Mouse (Mus musculus): ENCODE results near the gene Syp. TPM values are rescaled to one million over a fixed set of nuclear protein-coding genes. Genes with fewer than 3 reads are reported as not detected.

The Syp gene
- polyA plus RNA-seq, 1 experiment from 2014 or later, result 1.5 TPM

- no peak overlapping the region for H3K27ac ChIP-seq (ENCODE audit: low read depth, low read length)
- H3K9me3 ChIP-seq (ENCODE audit: control insufficient read depth, low read length), result no peaks in the 10 kb centered on the region
- no peak for ATAC-seq (ENCODE audit: low FRiP score, low TSS enrichment)
- H3K36me3 ChIP-seq (ENCODE audit: control insufficient read depth, insufficient read depth, low read length), result no peaks in the 10 kb centered on the region
- WGBS, result 83% methylated on average over 12 of the region's 12 CpGs
- no peak overlapping the region for H3K4me2 ChIP-seq (replicated peaks; ENCODE audit: low read depth, low read length)
- no peaks in the 10 kb centered on the region for H3K27me3 ChIP-seq (ENCODE audit: control insufficient read depth, insufficient read depth, low read length)
- H3K4me1 ChIP-seq (ENCODE audit: control insufficient read depth, insufficient read depth, low read length), result no peaks in the 10 kb centered on the region
- H3K4me3 ChIP-seq (ENCODE audit: low read length), result no peak overlapping the region
- H3K9ac ChIP-seq (ENCODE audit: low read depth, low read length), result no peak overlapping the region
Observed at GRCm38 (mm10) chrX:7617889-7618551, 20.3 kb upstream of the Syp start.

GRCm38 (mm10) chrX:7632560-7632959 is 5.7 kb upstream of the Syp start:
- Histone ChIP-seq H3K36me3 (ENCODE audit: control insufficient read depth, insufficient read depth, low read length) (no peaks in the 10 kb centered on the region), H3K4me1 (ENCODE audit: control insufficient read depth, insufficient read depth, low read length) (no peaks in the 10 kb centered on the region), H3K4me2 (replicated peaks; ENCODE audit: low read depth, low read length) (no peak overlapping the region), H3K27me3 (ENCODE audit: control insufficient read depth, insufficient read depth, low read length) (no peaks in the 10 kb centered on the region), H3K4me3 (ENCODE audit: low read length) (no peak overlapping the region), H3K27ac (ENCODE audit: low read depth, low read length) (no peak overlapping the region), H3K9me3 (ENCODE audit: control insufficient read depth, low read length) (no peaks in the 10 kb centered on the region), H3K9ac (ENCODE audit: low read depth, low read length) (no peak overlapping the region)
- no peak for ATAC-seq (ENCODE audit: low FRiP score, low TSS enrichment)
- WGBS, result 85% methylated on average over 6 of the region's 6 CpGs

GRCm38 (mm10) chrX:7635101-7635500 is 3.2 kb upstream of the Syp start:
- H3K9me3 ChIP-seq (ENCODE audit: control insufficient read depth, low read length), result no peaks in the 10 kb centered on the region
- 76% methylated on average over 3 of the region's 3 CpGs for WGBS
- peaks cover 5% of the 10 kb centered on the region; the same call in 1 of the 2 replicates for H3K27me3 ChIP-seq (ENCODE audit: control insufficient read depth, insufficient read depth, low read length)
- no peak for ATAC-seq (ENCODE audit: low FRiP score, low TSS enrichment)
- H3K4me1 ChIP-seq (ENCODE audit: control insufficient read depth, insufficient read depth, low read length), result no peaks in the 10 kb centered on the region
- no peak overlapping the region for H3K27ac ChIP-seq (ENCODE audit: low read depth, low read length)
- H3K4me2 ChIP-seq (replicated peaks; ENCODE audit: low read depth, low read length), result no peak overlapping the region
- H3K4me3 ChIP-seq (ENCODE audit: low read length), result no peak overlapping the region
- no peak overlapping the region for H3K9ac ChIP-seq (ENCODE audit: low read depth, low read length)
- no peaks in the 10 kb centered on the region for H3K36me3 ChIP-seq (ENCODE audit: control insufficient read depth, insufficient read depth, low read length)

- H3K27ac ChIP-seq (ENCODE audit: low read depth, low read length), result no peak overlapping the region
- no peaks in the 10 kb centered on the region for H3K36me3 ChIP-seq (ENCODE audit: control insufficient read depth, insufficient read depth, low read length)
- no peaks in the 10 kb centered on the region for H3K9me3 ChIP-seq (ENCODE audit: control insufficient read depth, low read length)
- H3K9ac ChIP-seq (ENCODE audit: low read depth, low read length), result no peak overlapping the region
- H3K4me3 ChIP-seq (ENCODE audit: low read length), result no peak overlapping the region
- H3K4me1 ChIP-seq (ENCODE audit: control insufficient read depth, insufficient read depth, low read length), result no peaks in the 10 kb centered on the region
- peaks cover 5% of the 10 kb centered on the region; the same call in 1 of the 2 replicates for H3K27me3 ChIP-seq (ENCODE audit: control insufficient read depth, insufficient read depth, low read length)
- ATAC-seq (ENCODE audit: low FRiP score, low TSS enrichment), result 0 out of 2 replicates have a peak, but pooled peaks have one; percentile 13
- WGBS, result 32% methylated on average over 13 of the region's 13 CpGs
- no peak overlapping the region for H3K4me2 ChIP-seq (replicated peaks; ENCODE audit: low read depth, low read length)
Observed at GRCm38 (mm10) chrX:7639536-7640325, 1.5 kb downstream of the Syp start.

- ATAC-seq (ENCODE audit: low FRiP score, low TSS enrichment), result no peak
Observed at GRCm38 (mm10) chrX:7640785-7641184, 2.5 kb downstream of the Syp start.

GRCm38 (mm10) chrX:7645349-7645748 is 7.1 kb downstream of the Syp start:
- Histone ChIP-seq H3K27me3 (ENCODE audit: control insufficient read depth, insufficient read depth, low read length) (no peaks in the 10 kb centered on the region), H3K36me3 (ENCODE audit: control insufficient read depth, insufficient read depth, low read length) (no peaks in the 10 kb centered on the region), H3K9me3 (ENCODE audit: control insufficient read depth, low read length) (no peaks in the 10 kb centered on the region), H3K4me3 (ENCODE audit: low read length) (no peak overlapping the region), H3K4me1 (ENCODE audit: control insufficient read depth, insufficient read depth, low read length) (no peaks in the 10 kb centered on the region), H3K9ac (ENCODE audit: low read depth, low read length) (no peak overlapping the region), H3K4me2 (replicated peaks; ENCODE audit: low read depth, low read length) (no peak overlapping the region), H3K27ac (ENCODE audit: low read depth, low read length) (no peak overlapping the region)
- ATAC-seq (ENCODE audit: low FRiP score, low TSS enrichment), result no peak
- WGBS, result 21% methylated on average over 5 of the region's 5 CpGs

More at GRCm38 (mm10) chrX:7640785-7641184, 2.5 kb downstream of the Syp start:
- WGBS, result 54% methylated on average over 12 of the region's 12 CpGs
- Histone ChIP-seq H3K9ac (ENCODE audit: low read depth, low read length) (no peak overlapping the region), H3K27ac (ENCODE audit: low read depth, low read length) (no peak overlapping the region), H3K4me2 (replicated peaks; ENCODE audit: low read depth, low read length) (no peak overlapping the region), H3K4me3 (ENCODE audit: low read length) (no peak overlapping the region), H3K9me3 (ENCODE audit: control insufficient read depth, low read length) (no peaks in the 10 kb centered on the region), H3K36me3 (ENCODE audit: control insufficient read depth, insufficient read depth, low read length) (no peaks in the 10 kb centered on the region), H3K4me1 (ENCODE audit: control insufficient read depth, insufficient read depth, low read length) (no peaks in the 10 kb centered on the region), H3K27me3 (ENCODE audit: control insufficient read depth, insufficient read depth, low read length) (peaks cover 5% of the 10 kb centered on the region; the same call in 1 of the 2 replicates)

GRCm38 (mm10) chrX:7648671-7649304 is 10.5 kb downstream of the Syp start:
- Histone ChIP-seq H3K9me3 (ENCODE audit: control insufficient read depth, low read length) (no peaks in the 10 kb centered on the region), H3K4me3 (ENCODE audit: low read length) (peak overlapping the region; percentile 47), H3K36me3 (ENCODE audit: control insufficient read depth, insufficient read depth, low read length) (no peaks in the 10 kb centered on the region), H3K4me2 (replicated peaks; ENCODE audit: low read depth, low read length) (peak overlapping the region; percentile 51), H3K27me3 (ENCODE audit: control insufficient read depth, insufficient read depth, low read length) (no peaks in the 10 kb centered on the region), H3K9ac (ENCODE audit: low read depth, low read length) (peak overlapping the region; percentile 73), H3K4me1 (ENCODE audit: control insufficient read depth, insufficient read depth, low read length) (no peaks in the 10 kb centered on the region), H3K27ac (ENCODE audit: low read depth, low read length) (peak overlapping the region; percentile 65; the same call in 1 of the 2 replicates)
- peak; percentile 98 for ATAC-seq (ENCODE audit: low FRiP score, low TSS enrichment)
- 30% methylated on average over 25 of the region's 25 CpGs for WGBS

GRCm38 (mm10) chrX:7657221-7657639 is 19.0 kb downstream of the Syp start, which contains the start of gene Prickle3:
Gene Prickle3 (plus strand): TSS chrX:7657260.
- peaks cover 2% of the 10 kb centered on the region; the same call in 1 of the 2 replicates for H3K4me1 ChIP-seq (ENCODE audit: control insufficient read depth, insufficient read depth, low read length)
- 34% methylated on average over 26 of the region's 26 CpGs for WGBS
- peak within 1 kb of the TSS; percentile 52 for H3K4me2 ChIP-seq (replicated peaks; ENCODE audit: low read depth, low read length)
- no peaks in the 10 kb centered on the region for H3K9me3 ChIP-seq (ENCODE audit: control insufficient read depth, low read length)
- H3K4me3 ChIP-seq (ENCODE audit: low read length), result peak within 1 kb of the TSS; percentile 48
- peak; percentile 70; the same call in 1 of the 2 replicates for ATAC-seq (ENCODE audit: low FRiP score, low TSS enrichment)
- peak within 1 kb of the TSS; percentile 74; the same call in 1 of the 2 replicates for H3K27ac ChIP-seq (ENCODE audit: low read depth, low read length)
- H3K9ac ChIP-seq (ENCODE audit: low read depth, low read length), result peak within 1 kb of the TSS; percentile 56
- no peaks in the 10 kb centered on the region for H3K27me3 ChIP-seq (ENCODE audit: control insufficient read depth, insufficient read depth, low read length)
- no peaks in the 10 kb centered on the region for H3K36me3 ChIP-seq (ENCODE audit: control insufficient read depth, insufficient read depth, low read length)

Data from kidney, embryonic 14.5 days (tissue).